Mouse (Mus musculus): ENCODE results near the gene Mgll.

Mgll gene

GRCm38 (mm10) chr6:88724313-88725195 lies at the start of gene Mgll:
Mgll (plus strand) TSS chr6:88724412.
- peak; percentile 60 to 65 for DNase-seq (ENCODE audit: low spot score in 2 of 2)

GRCm38 (mm10) chr6:88675815-88676214 lies 48.4 kb upstream of the Mgll start:
- DNase-seq (ENCODE audit: low spot score in 2 of 2) = no peak

DNA sequence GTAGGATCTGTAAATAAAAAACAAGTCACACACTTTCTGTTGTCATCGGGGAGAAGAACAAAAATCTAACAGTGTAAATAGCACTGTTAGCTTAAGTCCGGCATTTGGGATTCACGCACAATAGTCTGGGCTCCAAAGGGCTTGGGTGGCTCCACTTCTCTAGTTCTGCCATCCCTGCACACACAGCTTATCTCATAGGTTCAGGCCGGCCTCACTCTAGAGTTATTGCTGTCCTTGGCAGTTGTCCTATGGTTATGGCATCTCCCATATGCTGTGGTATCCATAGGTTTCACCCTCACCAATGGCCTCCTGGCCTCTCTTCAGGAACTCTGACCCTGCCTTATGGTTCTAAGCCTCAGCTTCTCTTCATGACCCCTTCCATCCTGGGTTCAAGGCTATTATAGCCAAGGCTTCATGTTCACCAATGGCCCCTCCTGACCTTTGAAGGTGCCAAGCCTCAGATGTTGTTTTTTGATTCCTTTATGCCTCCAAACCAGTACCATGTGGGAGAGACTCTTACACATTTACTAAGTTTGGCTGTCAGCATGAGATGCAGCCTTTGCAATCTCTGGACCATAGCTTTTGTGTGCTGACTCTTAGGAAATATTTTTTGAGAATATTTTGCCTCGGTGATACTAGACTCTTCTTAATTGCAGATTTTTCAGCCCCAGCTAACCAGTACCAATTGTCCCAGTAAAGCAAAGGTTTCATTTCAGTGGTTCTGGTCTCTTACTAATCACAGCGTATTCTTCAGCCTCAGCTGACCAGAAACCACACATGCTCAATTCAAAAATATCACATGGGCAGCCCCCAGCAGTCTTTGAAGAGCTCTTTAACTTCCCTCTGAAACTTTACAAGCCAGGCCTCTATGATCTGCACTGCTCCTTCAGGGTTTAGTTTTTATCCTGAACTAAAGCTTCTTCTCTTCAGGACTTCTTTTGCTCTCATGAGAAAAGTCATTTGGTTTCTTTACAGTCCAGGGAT lies 47.2 kb upstream of the Mgll start:
- no peak for DNase-seq (ENCODE audit: low spot score in 2 of 2)

DNA sequence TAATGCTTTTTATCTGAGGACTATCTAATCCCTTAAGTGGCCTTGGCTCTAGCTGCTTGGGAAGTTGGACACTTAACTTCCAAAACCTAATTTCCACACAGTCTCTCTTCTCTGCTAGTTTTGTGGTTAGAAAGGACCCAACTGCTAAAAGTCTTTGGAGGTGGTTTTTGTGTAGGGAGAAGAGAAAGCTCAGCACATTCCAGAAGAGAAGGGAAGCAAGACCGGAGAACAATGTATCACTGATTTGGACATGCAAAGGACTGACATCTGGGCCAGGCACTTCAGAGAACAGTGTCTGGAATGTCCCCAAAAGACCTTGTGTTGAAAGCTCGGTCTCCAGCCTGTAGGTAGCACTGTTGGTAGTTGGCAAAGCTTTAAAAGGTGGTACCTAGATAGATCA lies 46.5 kb upstream of the Mgll start:
- no peak for DNase-seq (ENCODE audit: low spot score in 2 of 2)

GRCm38 (mm10) chr6:88681026-88681425 lies 43.2 kb upstream of the Mgll start:
- DNase-seq (ENCODE audit: low spot score in 2 of 2) = no peak

DNA sequence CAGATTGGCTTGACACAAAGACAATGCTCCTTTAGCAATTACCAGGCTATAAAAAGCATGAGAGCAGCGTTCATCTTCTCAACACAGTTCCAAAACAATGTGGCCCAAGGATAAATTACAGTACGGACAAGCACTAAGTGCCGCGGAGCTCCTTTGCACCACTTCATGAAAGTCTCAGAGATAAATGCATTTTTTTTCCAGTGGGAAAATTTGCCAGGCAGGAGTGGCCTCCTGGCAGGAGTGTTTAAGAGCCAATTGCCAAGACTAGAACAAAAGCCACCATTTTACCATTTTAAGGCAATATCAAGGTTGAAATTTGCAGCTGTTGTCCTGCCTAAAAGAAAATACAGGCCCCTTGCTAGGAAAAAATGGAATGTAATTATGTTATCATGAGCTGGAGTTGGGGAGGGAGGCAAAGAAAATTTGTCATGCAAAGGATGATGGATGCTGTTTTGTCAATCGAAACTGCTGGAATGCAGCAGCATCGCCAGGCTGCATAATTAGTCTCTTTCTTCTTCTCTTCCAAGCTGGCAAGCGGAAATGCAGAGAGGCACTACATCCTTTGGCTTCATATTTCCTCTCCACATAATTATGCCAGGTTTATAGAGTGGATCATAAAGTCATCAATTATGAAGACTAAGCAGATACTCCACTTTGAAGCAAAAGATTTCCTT lies 40.7 kb upstream of the Mgll start:
- no peak for DNase-seq (ENCODE audit: low spot score in 2 of 2)

GRCm38 (mm10) chr6:88688171-88688570 lies 36.0 kb upstream of the Mgll start:
- no peak for DNase-seq (ENCODE audit: low spot score in 2 of 2)

DNA sequence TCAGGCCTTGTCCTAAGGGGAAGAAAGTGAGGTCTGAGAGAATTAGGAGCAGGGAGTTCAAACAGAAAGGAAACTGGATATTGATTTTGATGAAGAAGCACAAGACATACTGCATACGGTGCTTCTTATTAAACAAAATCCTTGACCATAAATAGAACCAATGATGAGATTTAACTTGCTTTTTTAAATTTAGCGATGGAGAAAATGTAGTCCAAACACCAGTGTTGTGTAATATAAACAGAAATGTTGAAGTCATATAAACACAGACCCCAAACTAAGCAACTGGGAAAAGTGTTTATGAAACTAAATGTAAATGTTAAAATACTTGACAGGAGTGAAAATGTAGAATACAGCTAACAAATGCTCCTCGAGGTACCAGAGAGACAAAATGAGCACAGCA lies 35.5 kb upstream of the Mgll start:
- DNase-seq (ENCODE audit: low spot score in 2 of 2) = no peak

DNA sequence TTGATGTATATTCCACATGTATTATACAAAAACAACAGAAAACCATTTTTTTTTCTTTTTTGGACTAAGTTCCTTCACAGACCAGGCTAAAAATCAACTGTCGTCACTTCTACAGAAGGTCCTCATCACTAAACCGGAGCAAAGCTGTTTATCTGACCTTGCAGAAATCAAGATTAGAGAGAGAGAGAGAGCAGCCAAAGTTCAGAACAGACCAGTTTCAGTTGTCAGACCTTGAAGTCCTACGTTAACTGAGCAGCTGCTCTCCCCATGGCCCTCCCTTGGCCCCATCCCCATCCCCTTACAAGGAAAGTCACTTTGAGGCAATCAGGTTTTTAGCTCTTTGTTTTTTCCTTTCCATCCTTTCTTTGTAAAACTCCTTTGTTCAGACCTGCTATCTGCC lies 34.0 kb upstream of the Mgll start:
- no peak for DNase-seq (ENCODE audit: low spot score in 2 of 2)

DNA sequence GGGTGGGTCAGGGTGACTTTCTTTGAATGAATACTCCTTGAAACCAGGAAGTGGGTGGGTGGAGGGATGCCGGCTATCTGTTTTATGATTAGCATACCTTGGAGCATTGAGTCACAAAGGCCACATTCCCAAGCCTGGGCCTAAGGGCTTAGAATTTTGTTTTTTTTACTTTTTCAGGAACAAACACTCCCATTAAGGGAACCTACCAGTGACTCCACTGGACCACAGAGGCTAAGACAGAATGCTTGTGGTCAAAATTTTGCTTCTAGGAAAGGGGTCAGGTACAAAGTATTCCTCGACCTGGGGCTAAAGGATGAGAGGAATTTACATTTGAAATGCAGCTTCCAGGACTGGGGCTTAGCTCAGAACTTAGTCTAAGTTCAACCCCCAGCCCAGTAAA lies 32.9 kb upstream of the Mgll start:
- no peak for DNase-seq (ENCODE audit: low spot score in 2 of 2)

DNA sequence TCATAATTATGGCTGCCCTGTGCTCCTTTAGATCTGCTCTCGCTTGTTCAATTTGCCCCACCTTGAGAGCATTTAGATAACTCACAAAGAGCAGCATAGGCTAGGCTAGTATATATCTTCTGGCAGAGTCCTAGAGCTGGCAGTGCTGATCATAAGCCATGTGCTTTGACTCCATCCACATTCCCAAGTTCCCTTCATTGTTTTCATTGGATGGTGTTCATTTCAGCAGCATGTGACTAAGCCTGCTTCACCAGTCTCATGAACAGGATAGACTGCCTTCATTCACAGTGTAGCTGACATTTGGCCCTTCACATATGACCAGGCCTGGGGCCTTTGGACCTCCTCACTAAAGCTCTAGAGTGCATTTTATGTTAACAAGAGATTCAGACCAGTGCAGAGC lies 21.3 kb upstream of the Mgll start:
- no peak for DNase-seq (ENCODE audit: low spot score in 2 of 2)

DNA sequence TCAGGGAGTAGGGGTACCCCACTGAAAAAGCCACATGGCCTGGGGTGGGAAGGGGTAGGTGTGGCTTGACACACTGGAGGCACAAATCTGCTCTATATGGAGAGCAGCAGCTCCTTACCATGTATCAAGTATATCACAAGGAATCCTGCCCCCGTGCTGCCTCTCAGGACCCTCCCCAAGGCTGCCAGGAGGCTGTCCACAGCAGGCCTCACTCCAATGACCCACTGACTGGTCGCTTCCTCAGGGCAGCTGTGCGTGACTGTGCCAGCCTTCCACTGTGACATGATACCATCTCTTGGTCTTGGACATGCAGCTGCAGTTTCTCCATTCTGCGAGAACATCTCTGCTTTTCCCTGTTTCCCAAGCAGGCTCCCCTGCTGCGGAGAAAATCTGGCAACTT lies 20.5 kb upstream of the Mgll start:
- no peak for DNase-seq (ENCODE audit: low spot score in 2 of 2)

- DNase-seq (ENCODE audit: low spot score in 2 of 2) = no peak
Measured at GRCm38 (mm10) chr6:88708401-88709278, 15.6 kb upstream of the Mgll start.

- DNase-seq (ENCODE audit: low spot score in 2 of 2) = no peak
Measured at GRCm38 (mm10) chr6:88709279-88709575, 15.0 kb upstream of the Mgll start.

DNA sequence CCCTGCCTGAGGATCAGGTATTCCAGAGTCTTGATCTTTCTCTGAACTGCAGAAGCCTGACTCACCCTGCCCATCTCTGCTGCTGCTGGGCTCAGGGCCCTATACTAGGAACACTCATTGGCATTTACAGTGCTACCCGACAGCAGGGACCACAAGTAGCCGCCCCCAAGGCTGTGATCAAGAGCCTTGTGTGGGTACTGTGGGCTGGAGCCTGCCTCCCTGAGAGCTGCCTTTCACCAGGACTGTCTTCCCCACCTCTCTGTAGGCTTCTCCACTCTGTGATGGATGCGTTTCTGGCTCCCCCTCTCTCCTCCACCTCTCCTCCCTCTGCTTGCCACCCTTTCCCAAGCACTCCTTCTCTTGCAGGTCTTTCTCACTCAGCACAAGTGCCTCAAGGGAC lies 12.9 kb upstream of the Mgll start:
- DNase-seq (ENCODE audit: low spot score in 2 of 2) = no peak

DNA sequence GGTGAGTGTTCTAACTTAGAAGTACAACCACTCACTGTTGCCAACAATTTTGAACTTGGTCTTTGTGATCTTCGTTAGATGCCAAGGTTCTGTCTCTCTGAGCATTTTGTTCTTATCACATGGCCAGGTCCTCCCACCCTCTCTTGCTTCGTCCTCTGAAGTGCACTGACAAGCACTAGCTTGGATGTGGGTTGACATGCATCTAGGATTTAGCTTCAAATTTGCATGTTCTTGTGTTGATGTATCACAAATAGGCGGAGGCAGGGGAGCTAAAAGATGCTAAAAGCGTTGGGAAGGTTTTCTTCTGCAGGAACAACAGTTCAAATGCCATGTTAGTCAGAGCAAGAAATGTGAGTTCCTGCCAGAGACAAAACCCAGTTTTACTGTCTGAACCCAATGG lies 12.1 kb upstream of the Mgll start:
- DNase-seq (ENCODE audit: low spot score in 2 of 2) = no peak

DNA sequence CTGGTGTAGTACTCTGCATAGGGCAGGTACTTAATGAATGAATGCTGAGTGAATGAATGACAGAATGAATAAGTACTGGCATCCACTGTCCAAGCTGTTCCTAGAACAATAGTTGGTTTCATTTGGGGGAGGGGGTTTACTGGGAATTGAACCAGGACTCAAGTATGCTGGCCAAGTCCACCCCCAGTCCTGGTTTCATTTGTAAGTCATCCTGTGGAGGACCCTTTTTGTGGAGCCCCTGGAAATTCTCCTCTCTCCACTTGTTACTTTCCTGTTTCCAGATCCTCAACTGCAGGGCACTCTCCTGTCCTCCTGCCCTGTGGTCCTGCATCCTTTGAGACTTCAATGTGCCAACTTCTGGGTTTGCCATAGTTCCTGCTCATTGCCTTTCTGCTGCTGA lies 10.9 kb upstream of the Mgll start:
- no peak for DNase-seq (ENCODE audit: low spot score in 2 of 2)

DNA sequence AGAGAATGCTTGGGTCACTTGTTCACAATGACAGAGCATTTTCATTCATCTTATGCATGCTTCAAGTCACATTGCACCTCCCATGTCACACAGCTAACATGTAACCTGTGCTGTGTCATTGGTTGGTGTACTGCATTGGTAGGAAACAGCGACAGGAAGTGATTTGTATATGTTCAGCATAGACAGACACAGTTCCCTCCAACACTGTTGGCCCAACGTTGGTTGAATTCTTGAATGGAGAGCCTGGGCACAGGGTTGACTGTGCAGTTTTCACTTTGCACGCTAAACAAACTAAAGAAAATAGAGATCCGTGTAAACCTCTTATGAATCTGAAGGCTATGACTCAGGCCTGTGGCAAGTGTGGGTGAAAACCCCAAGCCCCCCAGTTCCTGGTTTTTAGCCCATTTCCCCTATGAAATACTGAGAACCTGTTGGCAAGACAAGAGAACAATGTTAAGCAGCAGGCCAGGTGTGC lies 10.0 kb upstream of the Mgll start:
- no peak for DNase-seq (ENCODE audit: low spot score in 2 of 2)

DNA sequence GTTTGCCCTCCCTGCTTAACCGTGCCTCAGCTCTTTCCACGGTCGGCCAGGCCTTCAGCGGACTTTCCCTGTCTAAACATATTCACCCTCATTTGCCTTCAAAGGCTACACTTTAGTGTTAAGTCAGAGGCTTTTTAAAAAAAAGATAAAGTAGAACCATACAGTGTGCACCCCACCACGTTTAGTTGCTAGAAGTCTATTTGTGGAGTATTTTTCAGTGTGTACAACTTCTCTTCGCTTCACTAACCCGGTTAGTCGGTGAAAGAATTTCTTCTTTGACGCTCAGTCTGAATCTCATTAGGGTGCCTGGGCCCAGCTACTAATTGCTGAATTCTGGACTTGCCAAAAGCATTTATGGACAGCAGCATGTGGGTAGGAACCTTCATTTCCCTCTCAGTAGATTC lies 8.8 kb upstream of the Mgll start:
- DNase-seq (ENCODE audit: low spot score in 2 of 2) = no peak

GRCm38 (mm10) chr6:88715966-88716365 lies 8.2 kb upstream of the Mgll start:
- DNase-seq (ENCODE audit: low spot score in 2 of 2) = no peak

Data from spleen, postnatal 14 days (tissue).